Mouse (Mus musculus) ES-E14 (cell line): ENCODE results near the gene Hes6.

ENCODE experiments used
- HCFC1 ChIP-seq: IDR thresholded peaks from 2 replicates; pipeline ENCODE4 v1.6.1; 2012; ENCODE audit warnings: low read length, inconsistent platforms, borderline replicate concordance; ENCODE audit not compliant: insufficient read depth
- MAFK ChIP-seq: IDR thresholded peaks from 2 replicates; pipeline ENCODE4 v1.6.1; 2014; ENCODE audit warnings: mild to moderate bottlenecking, low read depth, low read length, inconsistent platforms; ENCODE audit not compliant: insufficient read depth
- ZC3H11A ChIP-seq: IDR thresholded peaks from 2 replicates; pipeline ENCODE4 v1.6.1; 2012; ENCODE audit warnings: low read depth, mild to moderate bottlenecking, inconsistent platforms, low read length, borderline replicate concordance

DNA sequence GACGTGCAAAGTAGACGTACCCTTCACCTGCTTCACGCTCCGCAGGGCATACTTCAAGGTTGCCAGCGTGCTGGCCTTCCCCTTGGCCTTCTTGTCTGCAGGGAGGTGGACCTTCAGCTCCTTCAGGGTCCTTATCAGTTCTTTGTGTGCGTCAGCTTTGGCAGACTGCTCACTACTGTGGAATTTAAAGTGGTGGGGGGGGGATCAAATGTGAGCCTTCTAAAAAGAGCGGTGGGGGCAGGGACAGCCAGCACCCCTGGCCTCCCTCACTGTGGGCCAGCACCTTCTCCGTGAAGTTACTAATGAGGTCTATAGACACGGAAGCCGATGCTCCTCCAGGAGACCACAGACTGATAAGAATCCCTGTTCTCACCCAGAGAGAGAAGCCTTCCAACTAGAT lies 34.9 kb upstream of the Hes6 start:
- TF ChIP-seq HCFC1 (no peak), MAFK (no peak), ZC3H11A (no peak)
